Mouse (Mus musculus) neural tube, embryonic 13.5 days (tissue): Measurements from ENCODE around the gene Bcs1l. TPM values are rescaled to one million over a fixed set of nuclear protein-coding genes. Genes with fewer than 3 reads are reported as not detected.

ENCODE experiments used
- ATAC-seq: fragments of 200-750 bp; cut with Nextera tagmentation; 2 replicates; pipeline ENCODE4 v1.8.0; 2017; ENCODE audit warnings: low read depth, mild to moderate bottlenecking, moderate TSS enrichment, moderate library complexity
- H3K27ac ChIP-seq: fragments of 300-500 bp; sonication (generic); replicated peaks from 2 replicates; pipeline ENCODE4 v1.5.1; 2015; ENCODE audit warnings: moderate library complexity, mild to moderate bottlenecking, inconsistent platforms
- H3K27me3 ChIP-seq: fragments of 300-500 bp; sonication (generic); 2 replicates; pipeline ENCODE4 v1.6.1; 2015; ENCODE audit warnings: mild to moderate bottlenecking, inconsistent platforms
- H3K36me3 ChIP-seq: fragments of 300-500 bp; sonication (generic); 2 replicates; pipeline ENCODE4 v1.6.1; 2015; ENCODE audit warnings: mild to moderate bottlenecking, inconsistent platforms
- H3K4me1 ChIP-seq: fragments of 300-500 bp; sonication (generic); replicated peaks from 2 replicates; pipeline ENCODE4 v1.6.1; 2015; ENCODE audit warnings: inconsistent platforms
- H3K4me2 ChIP-seq: fragments of 300-500 bp; sonication (generic); 2 replicates; pipeline ENCODE4 v1.6.1; 2015; ENCODE audit warnings: inconsistent platforms, mild to moderate bottlenecking, moderate library complexity
- H3K4me3 ChIP-seq: fragments of 300-500 bp; sonication (generic); 2 replicates; pipeline ENCODE4 v1.5.1; 2015; ENCODE audit warnings: mild to moderate bottlenecking, inconsistent platforms
- H3K9ac ChIP-seq: fragments of 300-500 bp; sonication (generic); 2 replicates; pipeline ENCODE4 v1.6.1; 2015; ENCODE audit warnings: moderate library complexity, mild to moderate bottlenecking, inconsistent platforms
- H3K9me3 ChIP-seq: fragments of 300-500 bp; sonication (generic); 2 replicates; pipeline ENCODE4 v1.6.1; 2016; ENCODE audit warnings: inconsistent platforms
- WGBS: fragments of 180-500 bp; shearing (Covaris S2); methylation state at CpG from one replicate; pipeline ENCODE4 v1.1.7; 2015; 5-methylcytosine and 5-hydroxymethylcytosine counted together
- polyA plus RNA-seq: library from polyadenylated mRNA; unstranded; fragments of >200 nt; fragmentation: Nextera tagmentation; extraction: Ambion mirVana; gene quantifications from 2 replicates; pipeline ENCODE4 v1.2.1, GENCODE M21; 2015

The Bcs1l gene
- polyA plus RNA-seq: 21.7 and 22.2 TPM in 2 replicates

DNA sequence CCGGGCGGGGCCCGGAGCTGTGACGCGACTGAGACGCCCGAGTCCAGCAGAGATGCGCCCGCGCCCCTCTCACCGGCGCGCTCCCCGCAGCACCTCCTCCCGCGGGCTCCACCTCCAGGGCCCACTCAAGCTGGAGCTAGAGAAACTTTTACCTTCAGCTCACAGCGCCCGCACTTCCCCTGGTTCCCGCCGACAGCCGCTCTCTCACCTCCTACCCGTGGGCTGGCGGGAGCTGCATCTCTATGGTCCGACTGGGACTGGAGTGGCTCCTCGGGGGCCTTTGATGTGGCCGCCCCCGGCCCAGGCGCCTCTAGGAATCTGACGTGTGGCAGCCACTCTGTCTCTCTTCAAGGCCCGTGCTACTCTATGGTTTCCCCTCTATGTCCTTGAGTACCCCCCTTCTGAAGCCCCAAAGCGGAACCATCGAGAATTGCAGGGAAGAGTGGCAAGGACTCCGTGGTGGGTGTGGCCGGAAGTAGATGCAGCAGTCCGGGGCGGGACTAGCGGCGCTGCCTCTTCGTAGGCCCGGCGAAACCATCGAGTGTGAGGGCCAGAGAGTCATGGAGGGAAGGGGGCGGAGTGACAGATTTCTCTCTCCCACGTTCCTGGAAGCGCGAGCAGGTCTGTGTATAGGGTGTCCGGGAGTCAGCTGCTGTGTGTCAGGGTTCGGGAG, at the start of gene Bcs1l, which contains the start of gene Zfp142:
Gene Bcs1l, plus strand, starts transcription at position 517 of the 673 bp plus-strand sequence.
Gene Zfp142, minus strand, starts transcription at position 474 of the 673 bp plus-strand sequence.
- WGBS: under 1% methylated on average over 48 of the region's 48 CpGs
- H3K4me1 ChIP-seq: peaks cover 35% of the 10 kb centered on the region

GRCm38 (mm10) chr1:74538650-74539049, 49.4 kb upstream of the Bcs1l start:
- Histone ChIP-seq H3K36me3 (no peaks in the 10 kb centered on the region), H3K9me3 (no peaks in the 10 kb centered on the region), H3K4me1 (peaks cover 12% of the 10 kb centered on the region), H3K4me2 (no peak overlapping the region), H3K9ac (no peak overlapping the region), H3K27me3 (no peaks in the 10 kb centered on the region), H3K27ac (no peak overlapping the region), H3K4me3 (no peak overlapping the region)
- ATAC-seq: no peak

More for the DNA sequence above, at the start of gene Bcs1l, which contains the start of gene Zfp142:
- peak within 1 kb of the TSS; percentile 88 for H3K9ac ChIP-seq
- H3K27ac ChIP-seq: peak within 1 kb of the TSS; percentile 87
- no peaks in the 10 kb centered on the region for H3K9me3 ChIP-seq
- peak within 1 kb of the TSS; percentile 92 for H3K4me2 ChIP-seq
- no peaks in the 10 kb centered on the region for H3K27me3 ChIP-seq
- peaks cover 40% of the 10 kb centered on the region for H3K36me3 ChIP-seq
- ATAC-seq: peak; percentile 99
- peak within 1 kb of the TSS; percentile 86 for H3K4me3 ChIP-seq

DNA sequence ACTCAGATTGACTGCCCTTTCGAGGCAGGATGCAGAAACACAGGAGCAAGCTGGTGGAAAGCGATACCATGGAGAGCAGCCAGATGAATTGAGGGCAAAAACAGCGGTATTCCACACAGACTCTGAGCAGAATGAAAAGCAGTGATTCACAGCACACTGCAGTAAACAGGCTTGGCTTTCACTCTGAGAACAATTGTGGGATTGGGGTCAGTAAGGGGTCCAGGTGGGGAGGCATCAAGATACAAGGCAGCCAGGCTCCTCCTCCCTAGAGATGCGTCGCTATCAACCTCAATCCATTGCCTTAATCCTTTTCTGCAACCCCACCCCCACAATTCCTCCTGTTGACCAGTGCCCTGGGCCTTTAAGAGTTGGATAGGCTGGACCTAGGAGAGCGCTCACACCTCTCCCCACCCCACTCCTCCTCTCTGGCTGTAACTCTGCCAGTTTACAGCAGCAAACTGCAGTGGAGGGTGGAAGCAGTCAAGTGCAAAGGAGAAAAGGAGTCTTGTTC, 45.6 kb upstream of the Bcs1l start, which contains the start of gene Plcd4:
Gene Plcd4, plus strand, starts transcription at position 438 of the 511 bp plus-strand sequence.
- Histone ChIP-seq H3K27ac (peak within 1 kb of the TSS; percentile 66), H3K27me3 (no peaks in the 10 kb centered on the region), H3K9me3 (no peaks in the 10 kb centered on the region), H3K4me3 (peak within 1 kb of the TSS; percentile 17), H3K9ac (peak within 1 kb of the TSS; percentile 50), H3K36me3 (no peaks in the 10 kb centered on the region), H3K4me1 (peaks cover 19% of the 10 kb centered on the region), H3K4me2 (peak within 1 kb of the TSS; percentile 45)
- 5% methylated on average over 6 of the region's 6 CpGs for WGBS
- peak; percentile 87 for ATAC-seq

- 41% methylated on average over 4 of the region's 4 CpGs for WGBS
- Histone ChIP-seq H3K9ac (no peak within 1 kb of the TSS; the same call in 1 of the 2 replicates), H3K27ac (peak within 1 kb of the TSS; percentile 66; the same call in 1 of the 2 replicates), H3K4me1 (peaks cover 19% of the 10 kb centered on the region), H3K9me3 (no peaks in the 10 kb centered on the region), H3K36me3 (no peaks in the 10 kb centered on the region), H3K4me2 (peak within 1 kb of the TSS; percentile 45), H3K4me3 (peak within 1 kb of the TSS; percentile 17; the same call in 1 of the 2 replicates), H3K27me3 (no peaks in the 10 kb centered on the region)
- ATAC-seq: no peak
Measured at GRCm38 (mm10) chr1:74544184-74544583, 43.9 kb upstream of the Bcs1l start, which contains the start of gene Usp37. Gene Usp37, minus strand, starts transcription at chr1:74544284.

DNA sequence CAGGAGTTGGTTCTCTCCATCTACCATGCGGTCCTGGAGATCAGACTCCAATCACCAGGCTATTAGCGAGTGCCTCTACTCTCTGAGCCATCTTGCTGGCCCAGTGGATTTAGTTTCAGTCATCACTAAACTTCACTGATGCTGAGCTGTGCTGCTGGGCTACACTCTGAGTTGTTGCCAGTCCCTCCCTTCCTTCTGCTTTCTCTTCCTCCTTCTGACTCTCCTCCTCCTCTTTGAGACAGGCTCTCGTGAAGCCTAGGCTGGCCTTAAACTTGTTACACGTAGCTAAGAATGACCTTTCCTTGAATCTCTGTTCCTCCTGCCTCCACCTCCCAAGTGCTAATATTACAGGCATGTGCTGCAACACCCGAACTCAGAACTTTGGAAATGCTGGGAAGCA, 29.0 kb upstream of the Bcs1l start:
- no peak for ATAC-seq
- no peaks in the 10 kb centered on the region for H3K4me1 ChIP-seq
- 84% methylated on average over 5 of the region's 5 CpGs for WGBS

DNA sequence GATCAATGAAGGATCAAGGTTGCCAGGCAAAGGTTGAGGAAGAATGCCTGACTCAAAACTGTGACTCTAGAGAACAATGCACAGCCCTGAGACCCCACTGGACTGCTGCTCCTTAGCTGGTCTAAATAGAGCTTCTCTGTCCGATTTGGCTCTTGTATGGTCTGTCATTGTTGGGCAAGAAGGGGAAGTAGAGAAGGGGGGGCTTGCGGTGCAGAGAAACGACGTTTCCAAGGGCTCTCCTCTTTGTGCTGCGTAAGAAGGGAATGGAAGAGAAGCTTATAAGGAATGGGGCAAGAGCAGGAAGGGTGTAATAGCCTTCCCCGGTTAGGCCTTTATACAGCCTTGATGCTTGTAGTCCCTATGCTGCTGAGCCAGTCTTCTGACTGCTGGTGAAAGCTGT, 22.3 kb upstream of the Bcs1l start:
- no peak overlapping the region for H3K4me2 ChIP-seq
- peaks cover 75% of the 10 kb centered on the region for H3K36me3 ChIP-seq
- no peak overlapping the region for H3K4me3 ChIP-seq
- H3K9me3 ChIP-seq: no peaks in the 10 kb centered on the region
- H3K27me3 ChIP-seq: no peaks in the 10 kb centered on the region
- no peak for ATAC-seq
- WGBS: 73% methylated on average over 6 of the region's 6 CpGs
- no peak overlapping the region for H3K27ac ChIP-seq
- H3K4me1 ChIP-seq: no peaks in the 10 kb centered on the region
- no peak overlapping the region for H3K9ac ChIP-seq

More for the DNA sequence above, 29.0 kb upstream of the Bcs1l start:
- Histone ChIP-seq H3K4me3 (no peak overlapping the region), H3K9me3 (no peaks in the 10 kb centered on the region), H3K4me2 (no peak overlapping the region), H3K9ac (no peak overlapping the region), H3K27me3 (no peaks in the 10 kb centered on the region), H3K36me3 (peaks cover 12% of the 10 kb centered on the region), H3K27ac (no peak overlapping the region)

DNA sequence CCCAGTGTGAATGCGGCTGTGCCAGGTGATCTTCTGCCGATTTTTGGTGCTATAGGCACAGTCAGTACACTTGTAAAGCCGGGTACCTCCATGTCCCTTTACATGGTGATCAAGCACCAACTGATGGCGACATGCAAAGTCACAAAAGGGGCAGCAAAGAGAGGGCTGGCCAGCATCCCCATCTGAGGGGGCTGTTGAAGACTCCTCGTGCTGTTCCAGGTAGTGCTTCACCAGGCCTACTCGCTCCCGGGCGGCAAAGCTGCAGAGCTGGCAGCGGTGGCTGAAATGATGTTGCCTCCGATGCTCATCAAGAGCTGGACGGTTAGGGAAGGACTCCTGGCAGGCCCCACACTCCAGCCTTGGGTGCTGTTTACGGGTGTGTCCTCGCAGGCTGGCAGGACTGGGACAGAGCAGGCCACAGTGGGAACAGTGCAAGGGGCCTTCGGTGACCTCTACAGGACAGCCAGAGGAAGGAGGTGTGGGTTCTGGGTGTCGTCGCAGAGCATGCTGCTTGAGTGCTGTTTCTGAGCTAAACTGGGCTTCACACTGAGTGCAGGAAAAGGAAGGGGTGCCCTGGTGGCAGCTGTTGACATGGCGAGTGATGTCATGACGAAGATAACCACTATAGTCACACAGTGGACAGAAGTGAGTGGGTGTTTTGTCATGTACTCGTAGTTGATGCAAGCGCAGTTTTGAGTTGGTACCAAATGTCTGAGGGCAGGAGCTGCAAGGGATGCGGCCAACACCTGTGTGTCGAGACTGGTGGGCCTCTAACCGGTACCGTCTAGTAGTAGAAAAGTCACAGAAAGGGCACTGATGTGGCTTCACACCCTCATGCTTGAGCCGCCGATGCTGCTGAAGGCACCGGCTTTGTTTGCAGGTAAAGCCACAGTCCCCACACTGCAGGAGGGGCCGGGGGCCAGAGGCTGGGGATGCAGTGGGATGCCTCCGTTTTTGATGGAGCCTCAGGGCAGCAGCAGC, 18.1 kb upstream of the Bcs1l start:
- Histone ChIP-seq H3K36me3 (peaks cover 93% of the 10 kb centered on the region), H3K9ac (no peak overlapping the region), H3K27me3 (no peaks in the 10 kb centered on the region), H3K27ac (no peak overlapping the region), H3K4me1 (no peaks in the 10 kb centered on the region), H3K4me2 (no peak overlapping the region), H3K9me3 (no peaks in the 10 kb centered on the region), H3K4me3 (no peak overlapping the region)
- WGBS: 91% methylated on average over 29 of the region's 29 CpGs
- ATAC-seq: no peak

GRCm38 (mm10) chr1:74582621-74583020, 5.5 kb upstream of the Bcs1l start:
- no peak overlapping the region for H3K4me2 ChIP-seq
- H3K36me3 ChIP-seq: peaks cover 40% of the 10 kb centered on the region
- no peaks in the 10 kb centered on the region for H3K27me3 ChIP-seq
- H3K27ac ChIP-seq: no peak overlapping the region
- no peak for ATAC-seq
- H3K4me3 ChIP-seq: no peak overlapping the region
- no peaks in the 10 kb centered on the region for H3K9me3 ChIP-seq
- no peak overlapping the region for H3K9ac ChIP-seq
- WGBS: 76% methylated on average over 3 of the region's 3 CpGs
- peaks cover 25% of the 10 kb centered on the region for H3K4me1 ChIP-seq

GRCm38 (mm10) chr1:74584616-74585398, 3.3 kb upstream of the Bcs1l start:
- H3K4me3 ChIP-seq: no peak overlapping the region
- H3K27ac ChIP-seq: no peak overlapping the region
- H3K9me3 ChIP-seq: no peaks in the 10 kb centered on the region
- 95% methylated on average over 3 of the region's 3 CpGs for WGBS
- H3K4me2 ChIP-seq: no peak overlapping the region
- H3K27me3 ChIP-seq: no peaks in the 10 kb centered on the region
- H3K36me3 ChIP-seq: peaks cover 26% of the 10 kb centered on the region
- H3K9ac ChIP-seq: peak overlapping the region; percentile 50; the same call in 1 of the 2 replicates
- ATAC-seq: no peak
- peaks cover 35% of the 10 kb centered on the region for H3K4me1 ChIP-seq

- under 1% methylated on average over 24 of the region's 24 CpGs for WGBS
- peak overlapping the region; percentile 88 for H3K9ac ChIP-seq
- no peaks in the 10 kb centered on the region for H3K27me3 ChIP-seq
- H3K4me1 ChIP-seq: peaks cover 35% of the 10 kb centered on the region
- peak overlapping the region; percentile 86 for H3K4me3 ChIP-seq
- H3K4me2 ChIP-seq: peak overlapping the region; percentile 92
- H3K36me3 ChIP-seq: peaks cover 42% of the 10 kb centered on the region
- peak overlapping the region; percentile 87 for H3K27ac ChIP-seq
- peak; percentile 21 for ATAC-seq
- no peaks in the 10 kb centered on the region for H3K9me3 ChIP-seq
Measured at GRCm38 (mm10) chr1:74587233-74587772, 786 bp upstream of the Bcs1l start.

DNA sequence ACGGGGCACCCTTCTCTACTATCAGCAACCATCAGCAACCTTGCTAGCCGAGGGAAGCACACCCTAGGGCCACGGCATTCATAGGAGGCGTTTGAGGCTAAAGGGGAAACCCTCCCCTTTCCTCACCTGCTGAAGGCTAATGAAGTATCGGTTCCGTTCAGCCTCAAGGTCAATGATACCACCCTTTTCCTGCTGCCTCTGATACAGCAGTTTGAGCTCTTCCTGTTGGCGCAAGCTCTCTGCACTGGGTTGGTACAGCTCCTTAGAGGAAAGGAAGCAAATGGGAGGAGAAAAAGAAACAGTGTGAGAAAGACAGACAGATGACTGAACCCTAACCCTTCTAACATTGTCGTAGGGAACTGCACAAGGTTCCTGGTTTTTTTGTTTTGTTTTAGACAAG, 6.3 kb downstream of the Bcs1l start:
- Histone ChIP-seq H3K4me1 (peaks cover under 1% of the 10 kb centered on the region; the same call in 1 of the 2 replicates), H3K4me3 (no peak overlapping the region), H3K36me3 (peaks cover 91% of the 10 kb centered on the region), H3K9ac (no peak overlapping the region), H3K27me3 (no peaks in the 10 kb centered on the region), H3K27ac (no peak overlapping the region), H3K9me3 (no peaks in the 10 kb centered on the region), H3K4me2 (no peak overlapping the region)
- 90% methylated on average over 8 of the region's 8 CpGs for WGBS
- ATAC-seq: no peak
